Mouse (Mus musculus) midbrain, embryonic 14.5 days (tissue): ENCODE data around the gene Stat5b. TPM values are rescaled to one million over a fixed set of nuclear protein-coding genes. Genes with fewer than 3 reads are reported as not detected.

Source experiments
- ATAC-seq: fragments of 200-750 bp; cut with Nextera tagmentation; 2 replicates; pipeline ENCODE4 v1.8.0; 2017; ENCODE audit warnings: moderate number of reproducible peaks, moderate library complexity; ENCODE audit not compliant: low FRiP score, low TSS enrichment
- DNase-seq: peaks from one replicate; pipeline ENCODE4 v3.0.0-alpha.2; 2015
- H3K27ac ChIP-seq: fragments of 300-500 bp; sonication (generic); replicated peaks from 2 replicates; pipeline ENCODE4 v1.5.1; 2014; ENCODE audit warnings: mild to moderate bottlenecking, low read depth, low read length, moderate library complexity
- H3K27me3 ChIP-seq: fragments of 300-500 bp; sonication (generic); 2 replicates; pipeline ENCODE4 v1.6.1; 2014; ENCODE audit warnings: low read length, control low read depth, mixed read lengths; ENCODE audit not compliant: control insufficient read depth, insufficient read depth
- H3K36me3 ChIP-seq: fragments of 300-500 bp; sonication (generic); 2 replicates; pipeline ENCODE4 v1.6.1; 2014; ENCODE audit warnings: low read length, control low read depth; ENCODE audit not compliant: control insufficient read depth, insufficient read depth
- H3K4me1 ChIP-seq: fragments of 300-500 bp; sonication (generic); 2 replicates; pipeline ENCODE4 v1.6.1; 2014; ENCODE audit warnings: mild to moderate bottlenecking, antibody characterized with exemption, low read length, control low read depth; ENCODE audit not compliant: control insufficient read depth, insufficient read depth
- H3K4me2 ChIP-seq: fragments of 300-500 bp; sonication (generic); 2 replicates; pipeline ENCODE4 v1.6.1; 2014; ENCODE audit warnings: mild to moderate bottlenecking, low read length, moderate library complexity
- H3K4me3 ChIP-seq: fragments of 300-500 bp; sonication (generic); replicated peaks from 2 replicates; pipeline ENCODE4 v1.5.1; 2014; ENCODE audit warnings: low read depth, low read length
- H3K9ac ChIP-seq: fragments of 300-500 bp; sonication (generic); replicated peaks from 2 replicates; pipeline ENCODE4 v1.6.1; 2014; ENCODE audit warnings: mild to moderate bottlenecking, low read length, moderate library complexity
- H3K9me3 ChIP-seq: fragments of 300-500 bp; sonication (generic); 2 replicates; pipeline ENCODE4 v1.6.1; 2016; ENCODE audit warnings: low read length, control low read depth, mixed read lengths; ENCODE audit not compliant: control insufficient read depth
- WGBS: fragments of 180-500 bp; shearing (Covaris S2); extraction: QIAGEN DNeasy Blood & Tissue Kit; methylation state at CpG from one replicate; pipeline ENCODE4 v1.1.7; 2014; 5-methylcytosine and 5-hydroxymethylcytosine counted together
- polyA plus RNA-seq: library from polyadenylated mRNA; unstranded; fragments of >200 nt; fragmentation: Nextera tagmentation; extraction: Ambion mirVana; gene quantifications from 2 replicates; pipeline ENCODE4 v1.2.1, GENCODE M21; 2014

Stat5b gene
- polyA plus RNA-seq, 1 experiment from 2014 or later, result 18.6 TPM

- no peaks in the 10 kb centered on the region for H3K9me3 ChIP-seq
- DNase-seq (no peak), ATAC-seq (no peak)
- H3K9ac ChIP-seq, result no peak overlapping the region
- no peak overlapping the region for H3K27ac ChIP-seq
- H3K4me2 ChIP-seq, result no peak overlapping the region
- no peaks in the 10 kb centered on the region for H3K27me3 ChIP-seq
- no peak overlapping the region for H3K4me3 ChIP-seq
- no peaks in the 10 kb centered on the region for H3K4me1 ChIP-seq
- WGBS, result 93% methylated on average over 2 of the region's 2 CpGs
- peaks cover 39% of the 10 kb centered on the region for H3K36me3 ChIP-seq
Measured at GRCm38 (mm10) chr11:100785774-100786173, 64.8 kb downstream of the Stat5b start.

- Histone ChIP-seq H3K9me3 (no peaks in the 10 kb centered on the region), H3K36me3 (peaks cover 34% of the 10 kb centered on the region), H3K4me2 (no peak overlapping the region), H3K9ac (no peak overlapping the region), H3K4me3 (no peak overlapping the region), H3K27me3 (no peaks in the 10 kb centered on the region), H3K27ac (no peak overlapping the region), H3K4me1 (no peaks in the 10 kb centered on the region)
- no peak for ATAC-seq
- WGBS, result 89% methylated on average over 8 of the region's 8 CpGs
- no peak for DNase-seq
Measured at GRCm38 (mm10) chr11:100784286-100784685, 66.2 kb downstream of the Stat5b start.

- H3K9ac ChIP-seq, result no peak overlapping the region
- no peaks in the 10 kb centered on the region for H3K27me3 ChIP-seq
- H3K4me2 ChIP-seq, result no peak overlapping the region
- H3K9me3 ChIP-seq, result no peaks in the 10 kb centered on the region
- peaks cover 28% of the 10 kb centered on the region for H3K36me3 ChIP-seq
- no peak overlapping the region for H3K27ac ChIP-seq
- ATAC-seq (no peak), DNase-seq (no peak)
- no peaks in the 10 kb centered on the region for H3K4me1 ChIP-seq
- 89% methylated on average over 13 of the region's 13 CpGs for WGBS
- no peak overlapping the region for H3K4me3 ChIP-seq
Measured at GRCm38 (mm10) chr11:100782568-100782967, 68.0 kb downstream of the Stat5b start.

- H3K27me3 ChIP-seq, result no peaks in the 10 kb centered on the region
- ATAC-seq (no peak), DNase-seq (no peak)
- no peak overlapping the region for H3K27ac ChIP-seq
- no peak overlapping the region for H3K4me3 ChIP-seq
- H3K4me1 ChIP-seq, result no peaks in the 10 kb centered on the region
- H3K9ac ChIP-seq, result no peak overlapping the region
- no peak overlapping the region for H3K4me2 ChIP-seq
- peaks cover 28% of the 10 kb centered on the region for H3K36me3 ChIP-seq
- 95% methylated on average over 15 of the region's 15 CpGs for WGBS
- H3K9me3 ChIP-seq, result no peaks in the 10 kb centered on the region
Measured at GRCm38 (mm10) chr11:100781763-100782475, 68.6 kb downstream of the Stat5b start.

GRCm38 (mm10) chr11:100780247-100780646, 70.3 kb downstream of the Stat5b start:
- WGBS, result 88% methylated on average over 8 of the region's 8 CpGs

GRCm38 (mm10) chr11:100778069-100778468, 72.5 kb downstream of the Stat5b start:
- Histone ChIP-seq H3K4me1 (no peaks in the 10 kb centered on the region), H3K4me3 (no peak overlapping the region), H3K36me3 (peaks cover 21% of the 10 kb centered on the region), H3K9ac (no peak overlapping the region), H3K27ac (no peak overlapping the region), H3K9me3 (no peaks in the 10 kb centered on the region), H3K27me3 (no peaks in the 10 kb centered on the region), H3K4me2 (no peak overlapping the region)
- 81% methylated on average over 3 of the region's 3 CpGs for WGBS
- DNase-seq, result no peak
- ATAC-seq, result no peak

More at GRCm38 (mm10) chr11:100780247-100780646, 70.3 kb downstream of the Stat5b start:
- Histone ChIP-seq H3K9me3 (no peaks in the 10 kb centered on the region), H3K9ac (no peak overlapping the region), H3K27ac (no peak overlapping the region), H3K27me3 (no peaks in the 10 kb centered on the region), H3K36me3 (peaks cover 28% of the 10 kb centered on the region), H3K4me1 (no peaks in the 10 kb centered on the region), H3K4me2 (no peak overlapping the region), H3K4me3 (no peak overlapping the region)
- ATAC-seq (no peak), DNase-seq (no peak)

- Histone ChIP-seq H3K27ac (no peak overlapping the region), H3K4me1 (no peaks in the 10 kb centered on the region), H3K9ac (no peak overlapping the region), H3K9me3 (no peaks in the 10 kb centered on the region), H3K27me3 (no peaks in the 10 kb centered on the region), H3K4me2 (no peak overlapping the region), H3K4me3 (no peak overlapping the region), H3K36me3 (peaks cover 2% of the 10 kb centered on the region; the same call in 1 of the 2 replicates)
- ATAC-seq (no peak), DNase-seq (no peak)
- 86% methylated on average over 10 of the region's 10 CpGs for WGBS
Measured at GRCm38 (mm10) chr11:100775921-100776320, 74.6 kb downstream of the Stat5b start.

- 79% methylated on average over 4 of the region's 4 CpGs for WGBS
- H3K27ac ChIP-seq, result no peak overlapping the region
- H3K4me1 ChIP-seq, result peaks cover 3% of the 10 kb centered on the region; the same call in 1 of the 2 replicates
- DNase-seq (no peak), ATAC-seq (no peak)
- no peak overlapping the region for H3K9ac ChIP-seq
- no peak overlapping the region for H3K4me3 ChIP-seq
- no peak overlapping the region for H3K4me2 ChIP-seq
- no peaks in the 10 kb centered on the region for H3K27me3 ChIP-seq
- no peaks in the 10 kb centered on the region for H3K36me3 ChIP-seq
- H3K9me3 ChIP-seq, result no peaks in the 10 kb centered on the region
Measured at GRCm38 (mm10) chr11:100774261-100774660, 76.3 kb downstream of the Stat5b start.
